Mouse (Mus musculus): ENCODE data around the gene Tbl2.

Gene Tbl2

GRCm38 (mm10) chr5:135186621-135187348, 37.3 kb downstream of the Tbl2 start, which contains the start of gene Baz1b:
Baz1b (plus strand) TSS chr5:135187264.
- peak; percentile 98 to 99 for DNase-seq (ENCODE audit: low spot score in 2 of 2)

GRCm38 (mm10) chr5:135187349-135188213, 38.1 kb downstream of the Tbl2 start:
- peak; percentile 43 to 81 for DNase-seq (ENCODE audit: low spot score in 2 of 2)

- no peak for DNase-seq (ENCODE audit: low spot score in 2 of 2)
Observed at GRCm38 (mm10) chr5:135188214-135188554, 38.7 kb downstream of the Tbl2 start.

GRCm38 (mm10) chr5:135189281-135190022, 40.0 kb downstream of the Tbl2 start:
- DNase-seq (ENCODE audit: low spot score in 2 of 2) = no peak

GRCm38 (mm10) chr5:135191620-135192019, 42.2 kb downstream of the Tbl2 start:
- DNase-seq (ENCODE audit: low spot score in 2 of 2) = peak; percentile 71 to 87

- no peak for DNase-seq (ENCODE audit: low spot score in 2 of 2)
Observed at GRCm38 (mm10) chr5:135192431-135192830, 43.0 kb downstream of the Tbl2 start.

- DNase-seq (ENCODE audit: low spot score in 2 of 2) = no peak
Observed at GRCm38 (mm10) chr5:135196367-135196766, 46.9 kb downstream of the Tbl2 start.

GRCm38 (mm10) chr5:135202763-135203162, 53.3 kb downstream of the Tbl2 start:
- no peak for DNase-seq (ENCODE audit: low spot score in 2 of 2)

- DNase-seq (ENCODE audit: low spot score in 2 of 2) = no peak
Observed at GRCm38 (mm10) chr5:135208197-135208596, 58.7 kb downstream of the Tbl2 start.
